Mouse (Mus musculus): Measurements from ENCODE around the gene Trappc12.

The Trappc12 gene

DNA sequence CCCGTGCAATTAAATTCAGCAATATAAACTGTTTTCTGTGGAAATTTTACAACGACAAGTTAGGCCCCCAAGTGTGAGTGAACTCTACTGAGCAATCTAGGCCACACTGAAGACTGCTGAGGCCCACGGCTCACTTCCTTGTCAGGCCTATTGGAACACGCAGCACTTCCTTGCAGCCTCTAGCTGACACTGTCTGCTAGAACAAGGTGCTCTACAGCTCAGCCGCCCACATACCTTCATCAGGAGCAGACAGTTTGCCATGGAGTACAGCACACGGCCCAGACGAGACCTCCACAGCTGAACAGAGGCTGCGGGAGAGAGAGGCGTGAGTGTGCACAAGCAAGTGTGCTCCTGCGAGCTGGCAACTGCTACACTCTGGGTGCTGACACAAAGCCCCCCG lies 49.0 kb downstream of the Trappc12 start:
- no peak for TF ChIP-seq GATA4 (IDR thresholded peaks at IDR 0.05; ENCODE audit: insufficient replicate concordance, low read length)

DNA sequence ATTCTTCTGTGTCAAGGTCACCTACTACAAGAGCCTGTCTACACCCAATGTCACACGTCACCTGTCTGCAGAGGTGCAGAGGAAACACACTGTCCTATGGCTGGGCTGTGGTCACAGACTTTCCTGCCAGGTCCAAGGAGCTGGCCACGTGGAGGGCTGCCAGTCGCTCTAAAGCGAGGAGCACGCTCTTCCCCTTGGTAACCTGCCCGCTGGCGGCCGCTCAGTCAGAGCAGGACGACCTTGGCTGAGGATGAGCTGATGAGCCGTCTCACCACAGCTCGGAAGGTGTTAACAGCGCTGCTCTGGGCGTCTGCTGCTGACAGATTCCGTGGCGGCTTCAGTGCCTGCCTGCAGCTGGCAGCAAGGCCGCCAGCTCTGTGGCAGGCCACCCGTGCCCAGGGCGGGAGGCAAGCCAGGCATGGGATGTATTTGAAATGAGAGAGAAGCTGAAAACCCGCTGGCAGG lies 49.7 kb downstream of the Trappc12 start:
- TF ChIP-seq GATA4 (IDR thresholded peaks at IDR 0.05; ENCODE audit: insufficient replicate concordance, low read length) = no peak

- no peak for TF ChIP-seq GATA4 (IDR thresholded peaks at IDR 0.05; ENCODE audit: insufficient replicate concordance, low read length)
These were observed 50.2 kb downstream of the Trappc12 start for GRCm38 (mm10) chr12:28700101-28700511.

- TF ChIP-seq GATA4 (IDR thresholded peaks at IDR 0.05; ENCODE audit: insufficient replicate concordance, low read length) = no peak
These were observed 50.6 kb downstream of the Trappc12 start for GRCm38 (mm10) chr12:28699656-28700055.

- TF ChIP-seq GATA4 (IDR thresholded peaks at IDR 0.05; ENCODE audit: insufficient replicate concordance, low read length) = no peak
These were observed 51.2 kb downstream of the Trappc12 start for GRCm38 (mm10) chr12:28699086-28699485.

DNA sequence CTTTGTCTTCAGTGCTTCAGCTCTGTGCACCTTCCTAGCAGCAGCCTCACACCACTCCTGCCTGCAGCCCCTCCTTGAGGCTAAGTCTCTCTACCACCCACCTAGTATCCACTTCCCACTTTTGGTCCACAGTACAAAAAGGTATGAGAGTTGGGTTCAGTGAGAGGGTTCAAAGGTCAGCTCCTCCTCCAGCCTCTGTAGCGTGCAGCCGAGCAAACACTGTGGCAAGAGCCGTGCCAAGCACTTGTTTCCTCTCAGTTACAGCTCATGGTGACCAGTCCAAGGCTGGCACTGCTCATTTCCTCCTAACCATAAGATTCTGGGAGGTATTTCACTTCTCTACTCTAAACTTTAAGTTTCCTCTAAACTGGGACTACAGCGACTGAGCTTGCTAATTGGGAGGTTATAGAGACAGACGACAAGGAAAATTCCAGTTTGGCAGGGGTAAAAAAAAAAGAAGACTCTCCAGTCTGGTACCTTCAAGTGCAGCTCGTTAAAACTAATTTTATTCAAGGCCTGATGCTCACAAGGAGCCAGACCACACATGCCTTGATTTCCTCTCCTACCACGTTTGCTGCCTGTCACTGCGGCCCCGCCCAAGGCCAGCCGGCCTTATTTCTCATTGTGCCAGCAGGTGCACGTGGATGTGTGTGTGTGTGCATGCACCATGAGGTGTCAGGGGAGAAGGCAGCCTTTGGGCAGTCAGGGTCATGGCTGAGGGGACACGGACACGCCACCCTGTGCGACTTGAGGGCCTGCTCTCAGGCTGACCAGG lies 52.3 kb downstream of the Trappc12 start:
- no peak for TF ChIP-seq GATA4 (IDR thresholded peaks at IDR 0.05; ENCODE audit: insufficient replicate concordance, low read length)

DNA sequence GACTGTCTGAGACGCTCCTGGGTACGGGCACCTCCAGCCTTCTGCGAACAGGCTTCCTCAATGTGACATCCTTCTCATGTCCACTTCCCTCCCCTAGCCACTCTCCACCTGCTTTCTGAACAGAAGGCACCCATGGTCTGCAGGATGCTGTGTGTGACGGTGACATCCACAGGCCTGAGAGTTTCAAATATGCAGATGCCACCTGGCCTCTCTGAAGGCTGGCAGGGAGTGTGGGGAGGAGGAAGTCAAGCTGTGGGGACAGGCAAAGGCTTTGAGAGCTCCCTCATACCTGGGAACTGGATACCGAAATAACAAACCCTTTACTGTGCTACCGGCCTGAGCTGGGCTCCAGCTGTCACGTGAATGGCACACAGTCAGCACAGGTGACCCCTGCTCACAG lies 55.5 kb downstream of the Trappc12 start:
- TF ChIP-seq GATA4 (IDR thresholded peaks at IDR 0.05; ENCODE audit: insufficient replicate concordance, low read length) = no peak

DNA sequence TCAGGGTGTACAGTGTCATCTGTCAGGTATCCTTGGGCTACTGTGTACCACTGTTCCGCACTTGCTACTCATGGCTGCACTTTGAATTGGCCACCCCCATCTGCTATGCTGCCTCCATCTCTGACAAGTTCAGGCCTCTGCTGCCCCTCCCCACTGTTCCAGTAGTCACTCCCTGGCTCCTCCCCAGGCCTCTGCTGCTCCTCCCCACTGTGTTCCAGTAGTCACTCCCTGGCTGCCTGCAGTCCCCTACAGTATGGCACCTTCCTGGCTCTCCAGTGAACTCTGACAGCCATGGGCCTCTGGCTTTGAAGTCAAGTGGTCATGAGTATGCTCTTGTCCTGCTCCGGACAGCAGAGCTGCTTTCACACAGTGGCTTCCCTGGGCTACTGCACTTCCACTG lies 56.0 kb downstream of the Trappc12 start:
- no peak for TF ChIP-seq GATA4 (IDR thresholded peaks at IDR 0.05; ENCODE audit: insufficient replicate concordance, low read length)

DNA sequence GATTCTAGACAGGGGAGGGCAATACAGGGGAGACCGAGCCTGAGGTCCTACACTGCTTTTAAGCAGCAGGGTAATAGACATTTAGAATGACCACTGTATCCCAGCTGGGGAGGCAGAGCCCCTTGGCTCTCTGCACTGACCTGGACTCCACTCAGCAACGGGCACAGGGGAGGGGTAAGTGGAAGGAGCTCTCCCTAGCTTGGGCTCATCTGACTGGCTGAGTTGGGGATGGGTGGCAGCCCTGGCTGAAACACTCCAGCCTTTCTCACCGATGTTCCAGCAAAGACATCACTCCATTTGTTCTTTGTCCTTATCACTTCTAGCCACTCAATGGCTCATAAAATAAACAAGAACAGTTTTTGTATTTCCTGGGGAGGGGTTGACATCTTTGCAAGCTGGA lies 56.5 kb downstream of the Trappc12 start:
- TF ChIP-seq GATA4 (IDR thresholded peaks at IDR 0.05; ENCODE audit: insufficient replicate concordance, low read length) = no peak

GRCm38 (mm10) chr12:28690730-28691129 lies 59.5 kb downstream of the Trappc12 start:
- no peak for TF ChIP-seq GATA4 (IDR thresholded peaks at IDR 0.05; ENCODE audit: insufficient replicate concordance, low read length)

DNA sequence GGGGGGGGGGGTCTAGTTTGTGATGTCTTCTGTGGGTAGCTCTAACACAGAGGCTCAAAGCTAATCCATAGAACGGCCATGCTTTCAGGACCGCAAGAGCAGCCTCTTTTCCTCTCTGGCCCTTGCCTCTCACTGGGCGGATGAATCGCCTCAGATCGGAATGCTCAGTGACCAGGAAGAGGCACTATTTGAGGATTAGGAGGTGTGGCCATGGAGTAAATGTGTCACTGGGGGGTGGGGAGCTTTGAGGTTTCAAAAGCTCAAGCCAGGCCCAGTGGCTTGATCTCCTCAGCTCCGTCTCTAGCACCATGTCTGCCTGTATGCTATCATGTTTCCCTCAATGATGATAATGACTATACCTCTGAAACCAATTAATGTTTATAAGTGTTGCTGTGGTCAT lies 61.3 kb downstream of the Trappc12 start:
- TF ChIP-seq GATA4 (IDR thresholded peaks at IDR 0.05; ENCODE audit: insufficient replicate concordance, low read length) = no peak

DNA sequence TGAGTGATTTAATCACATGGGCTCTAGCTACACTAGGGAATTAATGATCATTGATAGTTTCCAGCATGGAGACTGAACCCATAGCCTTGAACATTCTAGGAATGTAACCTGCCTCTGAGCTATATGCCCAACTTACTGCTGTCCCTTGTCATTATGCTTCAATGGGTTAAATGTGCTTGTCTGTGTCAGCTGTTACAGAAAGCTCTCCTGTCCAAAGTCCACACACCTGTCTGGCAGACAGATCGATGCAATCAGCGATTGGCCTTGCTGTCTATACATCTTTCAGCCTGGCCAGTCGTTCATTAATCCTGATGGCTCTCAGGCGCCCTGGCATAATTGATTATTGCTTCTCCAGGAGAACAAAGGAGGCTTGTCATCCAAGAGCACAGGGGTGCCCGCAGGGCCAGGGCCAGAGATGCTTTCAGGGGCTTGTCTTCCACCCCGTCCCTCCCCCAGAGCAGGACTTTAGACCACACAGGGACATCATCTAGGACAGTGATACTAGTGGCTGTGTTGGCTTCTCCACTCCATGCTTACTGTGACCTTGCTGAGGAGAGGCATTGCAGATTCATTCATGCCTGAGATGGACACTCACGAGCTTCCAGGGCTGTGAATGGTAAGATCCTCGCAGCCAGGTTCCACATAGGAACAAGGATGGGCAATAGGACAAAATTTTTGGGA lies 63.9 kb downstream of the Trappc12 start:
- no peak for TF ChIP-seq GATA4 (IDR thresholded peaks at IDR 0.05; ENCODE audit: insufficient replicate concordance, low read length)

- TF ChIP-seq GATA4 (IDR thresholded peaks at IDR 0.05; ENCODE audit: insufficient replicate concordance, low read length) = no peak
These were observed 64.5 kb downstream of the Trappc12 start for GRCm38 (mm10) chr12:28685771-28686170.

- TF ChIP-seq GATA4 (IDR thresholded peaks at IDR 0.05; ENCODE audit: insufficient replicate concordance, low read length) = no peak
These were observed 65.6 kb downstream of the Trappc12 start for GRCm38 (mm10) chr12:28684674-28685073.

- TF ChIP-seq GATA4 (IDR thresholded peaks at IDR 0.05; ENCODE audit: insufficient replicate concordance, low read length) = no peak
These were observed 74.4 kb downstream of the Trappc12 start for GRCm38 (mm10) chr12:28675925-28676209.

- no peak for TF ChIP-seq GATA4 (IDR thresholded peaks at IDR 0.05; ENCODE audit: insufficient replicate concordance, low read length)
These were observed 74.9 kb downstream of the Trappc12 start, which contains the start of gene Adi1 for GRCm38 (mm10) chr12:28675121-28675924. Gene Adi1 (plus strand): TSS chr12:28675231.

All from liver, adult (tissue).